Mouse (Mus musculus): ENCODE measurements around the gene Ell. TPM values are rescaled to one million over a fixed set of nuclear protein-coding genes. Genes with fewer than 3 reads are reported as not detected.
"Not testable (repeated sequence)": the region's sequence is repeated elsewhere in the genome, so short reads cannot be mapped to it uniquely, and the experiment has no call there.

Gene Ell
- polyA plus RNA-seq, 1 experiment from 2014 or later, result 18.0 TPM

DNA sequence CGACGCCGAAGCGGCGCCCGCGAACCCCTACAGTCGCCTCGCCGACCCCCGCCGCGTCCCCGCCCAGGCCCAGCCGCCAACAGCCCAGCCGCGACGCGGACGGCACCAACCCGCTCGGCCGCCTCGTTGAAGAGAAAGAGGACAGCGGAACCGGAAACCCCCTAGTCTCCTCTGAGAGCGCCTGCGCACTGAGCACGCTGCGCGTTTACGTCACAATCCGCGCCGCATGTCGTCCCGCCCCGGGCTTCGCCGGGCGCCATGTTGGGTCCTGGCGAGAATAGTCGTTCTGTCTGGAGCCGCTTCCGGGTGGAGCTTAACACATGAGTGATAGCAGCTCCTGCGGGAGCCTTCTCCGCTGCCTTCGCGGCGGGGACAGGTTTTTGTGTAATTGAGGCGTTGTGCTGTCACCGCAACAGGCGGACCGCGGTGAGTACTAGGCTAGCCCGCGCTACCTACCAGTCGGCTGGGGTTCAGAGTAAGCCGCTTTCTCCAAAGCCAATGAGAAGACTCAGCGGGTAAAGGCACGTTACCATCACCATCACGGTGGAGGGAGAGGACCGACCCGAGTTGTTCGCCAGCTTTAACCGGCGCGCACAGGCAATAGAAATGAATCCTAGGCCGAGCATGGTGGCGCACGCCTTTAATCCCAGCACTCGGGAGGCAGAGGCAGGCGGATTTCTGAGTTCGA, 28.9 kb upstream of the Ell start, which contains the start of gene Uba52:
Gene Uba52, minus strand, starts transcription at position 574 of the 688 bp plus-strand sequence.
- H3K9ac ChIP-seq (replicated peaks), result peak within 1 kb of the TSS; percentile 99

DNA sequence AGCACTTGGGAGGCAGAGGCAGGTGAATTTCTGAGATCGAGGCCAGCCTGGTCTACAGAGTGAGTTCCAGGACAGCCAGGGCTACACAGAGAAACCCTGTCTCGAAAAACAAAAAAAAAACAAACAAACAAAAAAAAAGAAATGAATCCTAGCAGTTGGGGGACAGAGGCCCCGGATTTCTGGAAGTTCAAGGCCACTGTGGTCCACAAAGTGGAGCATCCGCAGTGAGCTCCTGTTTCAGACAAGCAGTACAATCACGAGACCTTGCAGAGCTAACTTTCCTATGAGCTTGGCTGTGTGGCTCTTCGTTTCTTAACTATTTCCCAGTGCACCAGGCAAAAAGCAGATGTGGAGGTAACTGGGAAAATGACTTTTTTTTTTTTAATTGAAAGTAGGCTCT, 28.1 kb upstream of the Ell start:
- Histone ChIP-seq H3K4me1 (replicated peaks) (peaks cover 28% of the 10 kb centered on the region), H3K36me3 (peaks cover 50% of the 10 kb centered on the region), H3K4me3 (replicated peaks) (peak overlapping the region; percentile 97), H3K9ac (replicated peaks) (peak overlapping the region; percentile 99; the same call in 1 of the 2 replicates), H3K4me2 (replicated peaks) (peak overlapping the region; percentile 86), H3K27ac (peak overlapping the region; percentile 96; the same call in 1 of the 2 replicates)
- not testable (repeated sequence) for H3K27me3 ChIP-seq, H3K9me3 ChIP-seq, ATAC-seq
- WGBS, result 91% methylated on average over 6 of the region's 6 CpGs

More for the DNA sequence above, 28.9 kb upstream of the Ell start, which contains the start of gene Uba52:
- H3K4me2 ChIP-seq (replicated peaks), result peak within 1 kb of the TSS; percentile 86
- 2% methylated on average over 74 of the region's 74 CpGs for WGBS
- ATAC-seq, result peak; percentile 81
- H3K36me3 ChIP-seq, result peaks cover 43% of the 10 kb centered on the region
- H3K4me1 ChIP-seq (replicated peaks), result peaks cover 36% of the 10 kb centered on the region
- H3K27ac ChIP-seq, result peak within 1 kb of the TSS; percentile 96
- no peaks in the 10 kb centered on the region for H3K9me3 ChIP-seq
- H3K27me3 ChIP-seq, result no peaks in the 10 kb centered on the region
- H3K4me3 ChIP-seq (replicated peaks), result peak within 1 kb of the TSS; percentile 97

DNA sequence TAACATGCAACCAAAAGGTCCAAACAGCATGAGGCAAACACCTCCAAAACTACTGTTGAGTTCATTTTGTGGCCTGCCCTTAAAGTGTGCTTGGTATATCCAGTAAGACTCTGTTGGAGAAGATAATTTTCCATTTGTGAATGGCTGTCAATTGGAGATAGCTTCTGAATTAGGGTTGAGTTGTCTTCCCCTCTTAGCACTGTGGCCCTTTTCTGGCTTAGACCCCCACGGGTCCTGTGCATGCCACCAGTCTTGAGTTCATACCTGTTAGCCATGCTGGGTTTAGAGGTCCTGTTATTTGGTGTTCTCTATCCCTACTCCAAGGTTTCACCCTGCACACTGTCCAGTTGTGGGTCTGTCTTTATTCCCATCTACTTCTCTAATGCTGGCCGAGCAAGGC, 27.5 kb upstream of the Ell start:
- Histone ChIP-seq H3K27me3 (no peaks in the 10 kb centered on the region), H3K9me3 (no peaks in the 10 kb centered on the region), H3K4me1 (replicated peaks) (peaks cover 28% of the 10 kb centered on the region), H3K4me3 (replicated peaks) (no peak overlapping the region), H3K9ac (replicated peaks) (no peak overlapping the region), H3K36me3 (peaks cover 56% of the 10 kb centered on the region), H3K27ac (no peak overlapping the region), H3K4me2 (replicated peaks) (0 out of 2 replicates have a peak overlapping the region, but pooled peaks have one; percentile 86)
- no peak for ATAC-seq
- WGBS, result 95% methylated on average over 2 of the region's 2 CpGs

DNA sequence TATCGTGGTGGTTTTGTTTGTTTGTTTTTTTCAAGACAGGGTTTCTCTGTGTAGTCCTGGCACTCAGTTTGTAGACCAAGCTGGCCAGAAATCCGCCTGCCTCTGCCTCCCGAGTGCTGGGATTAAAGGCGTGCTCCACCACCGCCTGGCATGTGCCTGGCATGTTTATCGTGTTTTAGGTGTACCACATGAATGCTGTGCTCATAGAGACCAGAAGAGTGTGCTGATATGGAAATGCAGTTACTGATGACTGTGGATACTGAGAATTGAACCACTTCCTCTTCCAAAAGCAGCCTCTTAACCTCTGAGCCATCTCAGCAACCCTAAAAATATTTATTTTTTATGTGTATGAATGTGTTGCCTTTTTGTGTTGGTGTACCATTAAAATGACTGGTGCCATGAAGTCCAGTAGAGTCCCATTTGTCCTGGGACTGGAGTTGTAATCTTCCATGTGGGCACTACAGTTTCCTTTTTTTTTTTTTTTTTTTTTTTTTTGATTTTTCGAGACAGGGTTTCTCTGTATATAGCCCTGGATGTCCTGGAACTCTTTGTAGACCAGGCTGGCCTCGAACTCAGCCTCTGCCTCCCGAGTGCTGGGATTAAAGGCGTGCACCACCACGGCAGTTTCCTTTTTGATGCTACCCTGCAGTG, 26.9 kb upstream of the Ell start:
- H3K36me3 ChIP-seq, result peaks cover 53% of the 10 kb centered on the region
- H3K4me1 ChIP-seq (replicated peaks), result peaks cover 28% of the 10 kb centered on the region
- 92% methylated on average over 11 of the region's 11 CpGs for WGBS
- no peak overlapping the region for H3K9ac ChIP-seq (replicated peaks)
- H3K4me3 ChIP-seq (replicated peaks), result no peak overlapping the region
- ATAC-seq, result no peak
- no peak overlapping the region for H3K27ac ChIP-seq
- H3K27me3 ChIP-seq, result no peaks in the 10 kb centered on the region
- no peak overlapping the region for H3K4me2 ChIP-seq (replicated peaks)
- no peaks in the 10 kb centered on the region for H3K9me3 ChIP-seq

DNA sequence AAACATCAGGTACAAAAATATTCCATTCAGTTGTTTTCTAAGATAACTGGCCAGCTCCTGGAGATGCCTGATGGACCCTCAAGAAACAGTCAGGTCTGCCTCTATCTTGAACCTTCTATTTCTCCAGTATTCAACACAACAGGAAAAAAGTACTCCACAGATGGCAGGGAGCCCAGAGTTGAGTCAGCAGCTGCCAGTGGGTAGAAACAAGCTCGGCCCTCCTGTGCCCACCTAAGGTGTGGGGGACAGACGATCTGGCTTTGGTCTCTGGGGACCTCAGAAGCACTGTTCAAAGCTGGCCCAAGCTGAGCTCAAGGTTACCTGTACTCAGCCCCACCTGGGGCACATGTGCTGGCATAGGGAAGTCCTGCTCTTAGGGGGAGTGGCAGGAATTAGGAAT, 25.8 kb upstream of the Ell start:
- no peaks in the 10 kb centered on the region for H3K9me3 ChIP-seq
- whole genome bisulfite sequencing, result 82% methylated on average over 2 of the region's 2 CpGs
- ATAC-seq, result no peak

DNA sequence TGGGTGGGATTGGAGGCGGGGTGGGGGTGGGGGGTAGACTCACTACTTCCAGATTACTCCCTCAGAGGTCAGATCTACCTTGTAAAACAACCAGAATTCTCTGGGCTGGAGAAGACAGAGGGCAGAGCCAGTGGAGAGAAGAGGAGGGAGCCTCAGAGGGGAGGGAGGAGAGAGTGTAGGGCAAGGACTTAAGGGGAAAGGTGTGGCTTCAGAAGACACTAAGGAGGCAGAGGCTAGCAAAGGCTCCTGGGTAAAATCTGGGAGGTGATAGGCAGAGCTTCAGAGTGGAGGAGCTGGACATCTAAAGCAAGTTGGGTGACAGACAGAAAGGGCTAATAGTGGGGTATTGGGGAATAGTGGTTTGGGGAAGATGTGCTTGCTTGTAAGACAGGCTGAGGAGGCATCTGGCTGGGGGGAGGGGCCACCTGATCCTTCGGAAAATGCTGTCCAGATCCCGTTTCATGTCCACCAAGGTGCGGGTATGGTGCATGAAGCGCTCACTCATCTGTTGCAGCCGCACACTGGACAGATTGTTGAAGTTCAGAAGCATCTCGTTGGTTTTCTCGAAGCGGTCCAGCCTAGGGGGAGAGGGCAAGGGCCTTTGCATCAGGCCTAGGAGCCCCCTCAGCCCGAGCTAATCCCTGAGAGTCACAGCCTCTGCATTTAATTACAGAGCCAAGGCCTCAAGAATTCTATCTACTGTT, 21.2 kb upstream of the Ell start:
- Histone ChIP-seq H3K4me3 (replicated peaks) (no peak overlapping the region), H3K9me3 (no peaks in the 10 kb centered on the region), H3K27ac (no peak overlapping the region), H3K27me3 (no peaks in the 10 kb centered on the region), H3K4me2 (replicated peaks) (no peak overlapping the region), H3K36me3 (peaks cover 57% of the 10 kb centered on the region), H3K4me1 (replicated peaks) (peaks cover 13% of the 10 kb centered on the region), H3K9ac (replicated peaks) (no peak overlapping the region)
- WGBS, result 72% methylated on average over 10 of the region's 10 CpGs
- no peak for ATAC-seq

More for the DNA sequence above, 25.8 kb upstream of the Ell start:
- H3K36me3 ChIP-seq, result peaks cover 54% of the 10 kb centered on the region
- peaks cover 26% of the 10 kb centered on the region for H3K4me1 ChIP-seq (replicated peaks)
- no peak overlapping the region for H3K9ac ChIP-seq (replicated peaks)
- H3K4me2 ChIP-seq (replicated peaks), result no peak overlapping the region
- no peak overlapping the region for H3K4me3 ChIP-seq (replicated peaks)
- no peaks in the 10 kb centered on the region for H3K27me3 ChIP-seq
- H3K27ac ChIP-seq, result no peak overlapping the region

DNA sequence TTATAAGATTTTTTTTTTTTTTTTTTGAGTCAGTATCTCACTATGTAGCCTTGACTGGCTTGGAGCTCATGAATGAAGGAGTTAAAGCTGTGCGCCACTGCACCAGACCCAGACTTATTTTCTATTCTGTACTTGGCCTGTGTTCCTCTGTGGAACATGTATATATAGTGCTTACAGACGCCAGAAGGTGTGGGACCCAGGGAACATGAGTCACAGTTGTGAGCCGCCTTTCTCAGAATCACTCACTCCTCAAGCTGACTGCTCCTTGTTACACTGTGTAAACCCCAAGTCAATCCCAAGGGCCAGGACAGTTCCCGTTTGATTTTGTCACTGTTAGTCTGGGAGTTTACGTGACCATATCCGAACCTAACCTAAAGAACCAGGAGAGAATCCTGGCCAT, 20.2 kb upstream of the Ell start:
- ATAC-seq, result no peak
- Histone ChIP-seq H3K9me3 (no peaks in the 10 kb centered on the region), H3K9ac (replicated peaks) (no peak overlapping the region), H3K4me2 (replicated peaks) (no peak overlapping the region), H3K36me3 (peaks cover 48% of the 10 kb centered on the region), H3K27ac (no peak overlapping the region), H3K4me3 (replicated peaks) (no peak overlapping the region), H3K27me3 (no peaks in the 10 kb centered on the region), H3K4me1 (replicated peaks) (peaks cover 17% of the 10 kb centered on the region)
- 97% methylated on average over 6 of the region's 6 CpGs for WGBS

DNA sequence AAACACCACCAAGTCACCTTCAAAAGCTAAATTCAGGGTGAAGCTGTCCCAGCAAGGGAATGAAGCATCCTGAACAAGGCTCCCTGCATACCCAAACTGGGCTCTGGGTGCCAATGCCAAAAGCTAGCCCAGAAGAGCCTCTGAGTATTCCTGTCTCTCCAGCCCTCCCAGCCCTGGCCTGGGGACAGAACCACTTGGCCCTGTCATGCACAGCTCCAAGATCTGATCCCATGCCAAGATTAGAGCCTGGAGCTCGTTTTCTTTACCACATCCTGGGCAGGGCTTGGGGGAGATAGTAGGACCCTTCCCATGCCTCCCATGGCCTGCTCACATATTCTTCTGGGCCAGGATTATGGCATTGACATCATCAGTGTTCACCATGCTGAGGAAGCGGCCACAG, 19.7 kb upstream of the Ell start:
- H3K4me3 ChIP-seq (replicated peaks), result no peak overlapping the region
- H3K9ac ChIP-seq (replicated peaks), result no peak overlapping the region
- peaks cover 17% of the 10 kb centered on the region for H3K4me1 ChIP-seq (replicated peaks)
- ATAC-seq, result no peak
- H3K4me2 ChIP-seq (replicated peaks), result no peak overlapping the region
- peaks cover 43% of the 10 kb centered on the region for H3K36me3 ChIP-seq
- H3K9me3 ChIP-seq, result no peaks in the 10 kb centered on the region
- no peak overlapping the region for H3K27ac ChIP-seq
- 55% methylated on average over 2 of the region's 2 CpGs for WGBS
- H3K27me3 ChIP-seq, result no peaks in the 10 kb centered on the region

DNA sequence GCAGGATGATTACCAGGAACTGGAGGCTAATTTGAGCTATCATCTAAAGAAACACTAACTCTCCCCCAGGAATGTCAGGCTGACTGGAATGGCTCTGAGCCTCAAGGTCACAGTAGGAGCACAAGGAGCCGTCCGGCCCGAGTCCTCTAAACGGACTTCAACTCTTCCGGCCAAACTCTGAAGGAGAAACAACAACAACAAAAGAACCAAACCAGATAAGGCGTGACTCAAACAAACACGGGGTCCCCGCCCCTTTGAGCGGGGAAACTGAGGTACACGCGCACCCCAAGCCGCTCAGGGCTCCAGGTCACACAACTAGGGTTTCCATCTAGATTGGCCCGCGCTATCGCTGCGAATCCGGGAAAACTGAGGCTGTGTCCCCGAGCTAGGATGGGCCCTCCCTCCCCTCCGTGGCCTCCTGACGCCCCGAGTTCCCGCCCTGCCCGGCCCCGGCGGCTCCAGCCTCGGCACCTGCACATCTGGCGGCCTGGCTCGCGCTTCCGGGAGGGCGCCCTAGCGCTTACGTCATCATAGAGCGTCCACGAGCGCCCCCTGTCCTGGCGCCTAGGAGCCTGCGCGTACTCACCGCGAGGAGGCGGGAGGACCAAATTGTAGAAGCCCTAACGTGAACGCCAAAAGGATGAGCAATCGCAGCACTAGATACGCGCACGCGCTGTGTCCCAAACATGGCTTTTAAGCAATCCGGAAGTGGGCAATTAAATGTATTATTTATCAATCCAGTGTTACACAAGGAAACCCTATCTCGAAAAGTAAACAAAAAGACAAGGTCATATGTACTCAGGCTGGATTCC, 16.5 kb upstream of the Ell start:
- peak overlapping the region; percentile 81 for H3K27ac ChIP-seq
- H3K27me3 ChIP-seq, result no peaks in the 10 kb centered on the region
- H3K4me3 ChIP-seq (replicated peaks), result peak overlapping the region; percentile 66
- peaks cover 21% of the 10 kb centered on the region for H3K36me3 ChIP-seq
- peak overlapping the region; percentile 74 for H3K9ac ChIP-seq (replicated peaks)
- peak overlapping the region; percentile 81 for H3K4me2 ChIP-seq (replicated peaks)
- peaks cover 29% of the 10 kb centered on the region for H3K4me1 ChIP-seq (replicated peaks)
- ATAC-seq, result peak; percentile 87
- H3K9me3 ChIP-seq, result no peaks in the 10 kb centered on the region
- WGBS, result under 1% methylated on average over 47 of the region's 51 CpGs

DNA sequence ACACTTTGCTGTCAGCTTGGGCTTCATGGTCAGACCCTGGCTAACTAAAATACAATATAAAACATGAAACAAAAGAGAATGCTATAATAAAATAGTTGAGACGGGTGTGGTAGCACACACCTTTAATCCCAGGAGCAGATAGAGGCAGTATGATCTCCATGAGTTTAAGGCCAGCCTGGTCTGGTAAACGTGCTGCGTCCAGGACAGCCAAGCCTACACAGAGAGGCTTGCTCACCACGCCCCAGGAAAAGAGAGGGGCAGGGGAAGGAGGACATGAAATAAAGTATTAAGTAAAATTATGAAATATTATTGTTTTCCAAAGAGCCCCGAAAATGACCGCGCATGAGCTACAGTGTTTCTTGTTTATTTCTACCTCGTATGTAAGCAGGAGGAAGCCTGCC, 12.1 kb upstream of the Ell start:
- Histone ChIP-seq H3K36me3 (peaks cover 25% of the 10 kb centered on the region), H3K9me3 (no peaks in the 10 kb centered on the region), H3K9ac (replicated peaks) (peak overlapping the region; percentile 92), H3K4me3 (replicated peaks) (peak overlapping the region; percentile 81), H3K27me3 (no peaks in the 10 kb centered on the region), H3K4me2 (replicated peaks) (peak overlapping the region; percentile 87), H3K4me1 (replicated peaks) (peaks cover 45% of the 10 kb centered on the region), H3K27ac (peak overlapping the region; percentile 88)
- ATAC-seq, result peak; percentile 28; the same call in 1 of the 2 replicates
- 3% methylated on average over 8 of the region's 8 CpGs for WGBS

DNA sequence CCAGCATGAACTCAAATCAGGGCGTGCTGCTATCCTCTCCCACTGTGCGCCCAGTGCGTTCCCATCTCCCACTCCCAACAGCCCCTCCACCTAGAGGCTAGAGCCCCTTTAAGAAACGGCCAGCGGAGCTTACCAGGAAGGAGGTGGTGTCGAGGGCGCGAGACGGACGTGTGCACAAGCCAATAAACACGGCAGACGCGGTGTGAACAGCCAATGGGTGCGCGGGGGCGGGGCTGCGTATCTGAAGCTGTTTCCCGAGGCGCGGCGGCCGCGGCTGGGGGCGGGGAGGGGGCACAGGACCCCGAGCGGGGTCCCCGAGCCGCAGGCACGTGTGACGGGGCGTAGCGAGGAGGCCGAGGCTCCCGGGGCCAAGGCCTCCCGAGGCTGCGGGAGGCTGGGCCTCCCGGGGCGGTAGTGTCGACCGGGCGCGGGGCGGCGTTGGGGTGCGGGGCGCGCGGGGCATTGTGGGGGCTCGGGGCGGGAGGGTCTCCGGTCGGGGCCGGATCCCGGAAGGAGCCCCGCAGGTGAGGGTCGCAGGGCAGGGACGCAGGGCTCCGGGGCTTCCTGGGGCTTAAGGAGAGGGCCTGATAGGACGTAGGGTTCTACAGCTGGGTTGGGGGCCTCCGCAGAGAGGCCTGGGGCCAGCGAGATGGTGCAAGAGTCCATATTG, 11.6 kb upstream of the Ell start, which contains the start of the genes Fkbp8 and Kxd1:
Gene Fkbp8, plus strand, starts transcription at position 213 of the 670 bp plus-strand sequence.
Gene Kxd1, minus strand, starts transcription at position 445 of the 670 bp plus-strand sequence.
- peak within 1 kb of the TSS; percentile 88 for H3K27ac ChIP-seq
- peak within 1 kb of the TSS; percentile 81 for H3K4me3 ChIP-seq (replicated peaks)
- H3K9ac ChIP-seq (replicated peaks), result peak within 1 kb of the TSS; percentile 92
- H3K27me3 ChIP-seq, result no peaks in the 10 kb centered on the region
- H3K9me3 ChIP-seq, result no peaks in the 10 kb centered on the region
- peaks cover 40% of the 10 kb centered on the region for H3K4me1 ChIP-seq (replicated peaks)
- peak; percentile 94 for ATAC-seq
- peak within 1 kb of the TSS; percentile 87 for H3K4me2 ChIP-seq (replicated peaks)
- under 1% methylated on average over 45 of the region's 61 CpGs for WGBS
- peaks cover 31% of the 10 kb centered on the region for H3K36me3 ChIP-seq
